Mouse (Mus musculus) kidney, adult 18-20 months (tissue): Measurements from ENCODE around the gene Itln1.
A peak's percentile ranks its signal among the peaks of the same experiment; 100 is the strongest.
"Not testable (repeated sequence)": the region's sequence is repeated elsewhere in the genome, so short reads cannot be mapped to it uniquely, and the experiment has no call there.

ENCODE experiments used
- DNase-seq: peaks from one replicate; pipeline ENCODE4 v3.0.0; 2021

Gene Itln1

GRCm38 (mm10) chr1:171513234-171513633, 21.9 kb downstream of the Itln1 start:
- DNase-seq: no peak

GRCm38 (mm10) chr1:171504586-171504985, 30.5 kb downstream of the Itln1 start:
- no peak for DNase-seq

GRCm38 (mm10) chr1:171503592-171504291, 31.4 kb downstream of the Itln1 start:
- DNase-seq: peak; percentile 83

GRCm38 (mm10) chr1:171503250-171503591, 31.9 kb downstream of the Itln1 start, which contains the start of gene Alyref2:
Alyref2 (plus strand) TSS chr1:171503478.
- DNase-seq: peak; percentile 94

GRCm38 (mm10) chr1:171502388-171503249, 32.5 kb downstream of the Itln1 start:
- peak; percentile 44 for DNase-seq

GRCm38 (mm10) chr1:171501636-171502080, 33.4 kb downstream of the Itln1 start:
- peak; percentile 48 for DNase-seq

GRCm38 (mm10) chr1:171501016-171501610, 34.0 kb downstream of the Itln1 start:
- no peak for DNase-seq

- DNase-seq: no peak
Observed at GRCm38 (mm10) chr1:171499856-171500255, 35.2 kb downstream of the Itln1 start.

GRCm38 (mm10) chr1:171495371-171495770, 39.7 kb downstream of the Itln1 start:
- no peak for DNase-seq

GRCm38 (mm10) chr1:171494241-171494640, 40.9 kb downstream of the Itln1 start:
- no peak for DNase-seq

- peak; percentile 85 for DNase-seq
Observed at GRCm38 (mm10) chr1:171478968-171479367, 56.1 kb downstream of the Itln1 start.

GRCm38 (mm10) chr1:171477758-171478545, 57.1 kb downstream of the Itln1 start:
- peak; percentile 38 for DNase-seq

- DNase-seq: no peak
Observed at GRCm38 (mm10) chr1:171477123-171477522, 58.0 kb downstream of the Itln1 start.

- no peak for DNase-seq
Observed at GRCm38 (mm10) chr1:171473920-171474640, 61.0 kb downstream of the Itln1 start.

GRCm38 (mm10) chr1:171473506-171473905, 61.6 kb downstream of the Itln1 start:
- no peak for DNase-seq

GRCm38 (mm10) chr1:171471941-171472340, 63.2 kb downstream of the Itln1 start:
- not testable (repeated sequence) for DNase-seq

GRCm38 (mm10) chr1:171471452-171471851, 63.6 kb downstream of the Itln1 start:
- DNase-seq: no peak

- DNase-seq: no peak
Observed at GRCm38 (mm10) chr1:171470896-171471295, 64.2 kb downstream of the Itln1 start.

- peak; percentile 68 for DNase-seq
Observed at GRCm38 (mm10) chr1:171470371-171470871, 64.7 kb downstream of the Itln1 start.

GRCm38 (mm10) chr1:171469678-171470077, 65.4 kb downstream of the Itln1 start:
- DNase-seq: no peak
